Mouse (Mus musculus): ENCODE data around the gene Ccdc54.

- TF ChIP-seq CTCF (IDR thresholded peaks at IDR 0.05; ENCODE audit: low read depth, low read length) (no peak), POLR2A (IDR thresholded peaks at IDR 0.05; ENCODE audit: borderline replicate concordance, low read depth, low read length) (no peak)
These were observed 18.4 kb downstream of the Ccdc54 start for GRCm38 (mm10) chr16:50572557-50572956.

Measured in bone marrow macrophage, adult 2 months (primary cell).